Mouse (Mus musculus) right cerebral cortex, adult 18-20 months (tissue): ENCODE data around the gene Veph1.
A peak's percentile ranks its signal among the peaks of the same experiment; 100 is the strongest.

Experiments
- DNase-seq: peaks from one replicate; pipeline ENCODE4 v3.0.0; 2022; ENCODE audit warnings: mixed read lengths

Gene Veph1

GRCm38 (mm10) chr3:66296545-66296944, at the start of gene Veph1:
Gene Veph1 (minus strand): TSS chr3:66296837.
- DNase-seq, result no peak

GRCm38 (mm10) chr3:66340742-66341141, 44.1 kb upstream of the Veph1 start:
- DNase-seq, result no peak

- DNase-seq, result no peak
Observed at GRCm38 (mm10) chr3:66332401-66332729, 35.7 kb upstream of the Veph1 start.

GRCm38 (mm10) chr3:66331592-66332400, 35.2 kb upstream of the Veph1 start:
- peak; percentile 61 for DNase-seq

GRCm38 (mm10) chr3:66330896-66331579, 34.4 kb upstream of the Veph1 start:
- no peak for DNase-seq

GRCm38 (mm10) chr3:66325962-66326834, 29.6 kb upstream of the Veph1 start:
- no peak for DNase-seq

- DNase-seq, result no peak
Observed at GRCm38 (mm10) chr3:66325486-66325951, 28.9 kb upstream of the Veph1 start.

- no peak for DNase-seq
Observed at GRCm38 (mm10) chr3:66314793-66315715, 18.4 kb upstream of the Veph1 start.

GRCm38 (mm10) chr3:66310586-66310985, 13.9 kb upstream of the Veph1 start:
- DNase-seq, result no peak

GRCm38 (mm10) chr3:66309531-66309930, 12.9 kb upstream of the Veph1 start:
- DNase-seq, result no peak

GRCm38 (mm10) chr3:66295236-66295635, 1.4 kb downstream of the Veph1 start:
- DNase-seq, result no peak

GRCm38 (mm10) chr3:66294729-66295128, 1.9 kb downstream of the Veph1 start:
- no peak for DNase-seq

- DNase-seq, result no peak
Observed at GRCm38 (mm10) chr3:66292356-66292946, 4.2 kb downstream of the Veph1 start.

- DNase-seq, result no peak
Observed at GRCm38 (mm10) chr3:66263270-66263669, 33.4 kb downstream of the Veph1 start.

- DNase-seq, result no peak
Observed at GRCm38 (mm10) chr3:66262319-66262718, 34.3 kb downstream of the Veph1 start.

- DNase-seq, result peak; percentile 9
Observed at GRCm38 (mm10) chr3:66254504-66255105, 42.0 kb downstream of the Veph1 start.

GRCm38 (mm10) chr3:66251842-66252241, 44.8 kb downstream of the Veph1 start:
- DNase-seq, result no peak

GRCm38 (mm10) chr3:66240476-66240875, 56.2 kb downstream of the Veph1 start:
- DNase-seq, result no peak

- DNase-seq, result peak; percentile 19
Observed at GRCm38 (mm10) chr3:66236234-66236871, 60.3 kb downstream of the Veph1 start.

- no peak for DNase-seq
Observed at GRCm38 (mm10) chr3:66224931-66225537, 71.6 kb downstream of the Veph1 start.
